Mouse (Mus musculus) gonadal fat pad, adult 2 months (tissue): ENCODE measurements at regions not wholly inside any gene's neighbourhood (a gene's known extent, or its start where the extent isn't known, plus 50 kb on each side); places are given as distances from the start of the nearest gene placed in this dataset.

Experiments
- DNase-seq: peaks from one replicate; pipeline ENCODE4 v3.0.0-alpha.2; 2012; ENCODE audit warnings: low read depth

- no peak for DNase-seq
These were observed 115.7 kb upstream of the Slc24a5 start for GRCm38 (mm10) chr2:124952212-124952611.

GRCm38 (mm10) chr2:124953015-124953414 is 114.9 kb upstream of the Slc24a5 start:
- no peak for DNase-seq

- DNase-seq = no peak
These were observed 112.1 kb upstream of the Slc24a5 start for GRCm38 (mm10) chr2:124955843-124956242.

- no peak for DNase-seq
These were observed 108.5 kb upstream of the Slc24a5 start for GRCm38 (mm10) chr2:124959431-124959830.

GRCm38 (mm10) chr2:124971826-124972749 is 95.8 kb upstream of the Slc24a5 start:
- DNase-seq = no peak

- DNase-seq = no peak
These were observed 92.8 kb upstream of the Slc24a5 start for GRCm38 (mm10) chr2:124975106-124975505.

GRCm38 (mm10) chr2:124990976-124991375 is 76.9 kb upstream of the Slc24a5 start:
- DNase-seq = no peak

GRCm38 (mm10) chr2:125015007-125015406 is 52.9 kb upstream of the Slc24a5 start:
- DNase-seq = no peak

GRCm38 (mm10) chr2:125016946-125017345 is 51.0 kb upstream of the Slc24a5 start:
- no peak for DNase-seq
